Mouse (Mus musculus) fibroblast of lung, adult 2 months (primary cell): ENCODE results near the gene Ecm2.

Experiments used
- DNase-seq: peaks from one replicate; pipeline ENCODE4 v3.0.0-alpha.2; 2011; ENCODE audit warnings: low read depth

Ecm2 gene

GRCm38 (mm10) chr13:49507176-49507575 is 2.6 kb downstream of the Ecm2 start:
- DNase-seq = no peak

GRCm38 (mm10) chr13:49518761-49519160 is 14.2 kb downstream of the Ecm2 start:
- no peak for DNase-seq

GRCm38 (mm10) chr13:49526235-49526634 is 21.6 kb downstream of the Ecm2 start:
- no peak for DNase-seq

GRCm38 (mm10) chr13:49530636-49531035 is 26.0 kb downstream of the Ecm2 start:
- no peak for DNase-seq

- DNase-seq = no peak
Observed at GRCm38 (mm10) chr13:49536946-49537345, 32.3 kb downstream of the Ecm2 start.

GRCm38 (mm10) chr13:49538693-49539092 is 34.1 kb downstream of the Ecm2 start:
- no peak for DNase-seq

GRCm38 (mm10) chr13:49544279-49544678 is 39.7 kb downstream of the Ecm2 start, which contains the start of gene Aspn:
TSS of gene Aspn (plus strand) at chr13:49544443.
- DNase-seq = peak; percentile 66

- DNase-seq = no peak
Observed at GRCm38 (mm10) chr13:49545646-49546045, 41.0 kb downstream of the Ecm2 start.

GRCm38 (mm10) chr13:49546517-49546916 is 41.9 kb downstream of the Ecm2 start:
- DNase-seq = peak; percentile 64

- no peak for DNase-seq
Observed at GRCm38 (mm10) chr13:49547563-49548150, 43.0 kb downstream of the Ecm2 start.

- DNase-seq = peak; percentile 82
Observed at GRCm38 (mm10) chr13:49549616-49550015, 45.0 kb downstream of the Ecm2 start.

- DNase-seq = no peak
Observed at GRCm38 (mm10) chr13:49554519-49554918, 49.9 kb downstream of the Ecm2 start.

- DNase-seq = no peak
Observed at GRCm38 (mm10) chr13:49556203-49556602, 51.6 kb downstream of the Ecm2 start.

GRCm38 (mm10) chr13:49556924-49557323 is 52.3 kb downstream of the Ecm2 start:
- DNase-seq = no peak

- DNase-seq = no peak
Observed at GRCm38 (mm10) chr13:49559185-49559584, 54.6 kb downstream of the Ecm2 start.

GRCm38 (mm10) chr13:49560886-49561285 is 56.3 kb downstream of the Ecm2 start:
- no peak for DNase-seq

- no peak for DNase-seq
Observed at GRCm38 (mm10) chr13:49564347-49564746, 59.7 kb downstream of the Ecm2 start.

- no peak for DNase-seq
Observed at GRCm38 (mm10) chr13:49570371-49570770, 65.8 kb downstream of the Ecm2 start.

- DNase-seq = no peak
Observed at GRCm38 (mm10) chr13:49571418-49571817, 66.8 kb downstream of the Ecm2 start.

- peak; percentile 65 for DNase-seq
Observed at GRCm38 (mm10) chr13:49581541-49582530, 77.2 kb downstream of the Ecm2 start, which contains the start of gene Omd. TSS of gene Omd (plus strand) at chr13:49582462.
